Mouse (Mus musculus) CH12.LX (cell line): Measurements from ENCODE around the gene Dixdc1. TPM values are rescaled to one million over a fixed set of nuclear protein-coding genes. Genes with fewer than 3 reads are reported as not detected.
A peak's percentile ranks its signal among the peaks of the same experiment; 100 is the strongest.
"Not testable (repeated sequence)": the region's sequence is repeated elsewhere in the genome, so short reads cannot be mapped to it uniquely, and the experiment has no call there.

Source experiments
- DNase-seq: peaks from one replicate; pipeline ENCODE4 v3.0.0-alpha.2; 2013; ENCODE audit errors: extremely low read depth
- H3K27ac ChIP-seq: 2 replicates; pipeline ENCODE4 v1.5.1; 2012; ENCODE audit warnings: low read depth, mild to moderate bottlenecking, control low read depth, moderate library complexity; ENCODE audit not compliant: insufficient read depth
- H3K27me3 ChIP-seq: replicated peaks from 2 replicates; pipeline ENCODE3; 2012; ENCODE audit warnings: inconsistent platforms
- H3K36me3 ChIP-seq, 2 experiments: replicated peaks in 1 of 2; 2 replicates each; pipeline versions ENCODE3 to v1.6.1; 2012; ENCODE audit warnings: inconsistent platforms in 1 of 2, low read length in 1 of 2, mild to moderate bottlenecking in 1 of 2, mixed read lengths in 1 of 2, moderate library complexity in 1 of 2; ENCODE audit not compliant: control insufficient read depth in 1 of 2, insufficient read depth in 1 of 2
- H3K4me1 ChIP-seq, 2 experiments: 2 replicates each; pipeline ENCODE4 v1.6.1; 2012; ENCODE audit warnings: inconsistent platforms in 1 of 2, moderate library complexity in 1 of 2; ENCODE audit not compliant: insufficient read depth in 2 of 2, control insufficient read depth in 1 of 2
- H3K4me2 ChIP-seq: 2 replicates; pipeline ENCODE4 v1.6.1; 2012; ENCODE audit warnings: low read depth, mild to moderate bottlenecking, control low read depth; ENCODE audit not compliant: poor library complexity, insufficient read depth, severe bottlenecking
- H3K4me3 ChIP-seq, 3 experiments: fragments of 150-350 bp in 1 of 3; sonication (generic) in 1 of 3; replicated peaks in 1 of 3; 2 replicates each; pipeline versions ENCODE3 to v1.5.1; 2011 to 2012; ENCODE audit warnings: low read depth in 2 of 3, low read length in 2 of 3, mild to moderate bottlenecking in 2 of 3, moderate library complexity in 2 of 3, control low read depth in 1 of 3, improper control_type of control experiment in 1 of 3, inconsistent platforms in 1 of 3, mixed read lengths in 1 of 3; ENCODE audit not compliant: poor library complexity in 1 of 3
- H3K79me2 ChIP-seq: replicated peaks from 2 replicates; pipeline ENCODE4 v1.6.1; 2012; ENCODE audit warnings: mild to moderate bottlenecking, moderate library complexity; ENCODE audit not compliant: control insufficient read depth, poor library complexity, insufficient read depth, severe bottlenecking; ENCODE audit errors: extremely low read depth
- H3K9ac ChIP-seq: 2 replicates; pipeline ENCODE4 v1.6.1; 2012; ENCODE audit warnings: low read depth, mild to moderate bottlenecking, control low read depth, moderate library complexity; ENCODE audit not compliant: insufficient read depth
- H3K9me3 ChIP-seq: replicated peaks from 2 replicates; pipeline ENCODE3; 2012; ENCODE audit warnings: low read length, inconsistent platforms, mixed read lengths
- GABPA ChIP-seq: IDR thresholded peaks from 2 replicates; pipeline ENCODE4 v1.6.1; 2012; ENCODE audit warnings: low read depth, low read length, improper control_type of control experiment, inconsistent platforms; ENCODE audit not compliant: insufficient replicate concordance
- JUND ChIP-seq: conservative IDR thresholded peaks from 2 replicates; pipeline ENCODE4 v1.6.1; 2011; ENCODE audit warnings: low read depth, low read length, improper control_type of control experiment
- KAT2A ChIP-seq: IDR thresholded peaks from 2 replicates; pipeline ENCODE4 v1.6.1; 2012; ENCODE audit warnings: low read length, improper control_type of control experiment, inconsistent platforms; ENCODE audit not compliant: insufficient replicate concordance
- MAFK ChIP-seq: IDR thresholded peaks from 2 replicates; pipeline ENCODE4 v1.6.1; 2011; ENCODE audit warnings: low read length, improper control_type of control experiment; ENCODE audit not compliant: insufficient replicate concordance
- MXI1 ChIP-seq: IDR thresholded peaks from 2 replicates; pipeline ENCODE4 v1.6.1; 2011; ENCODE audit warnings: mild to moderate bottlenecking, low read depth, low read length, improper control_type of control experiment
- POLR2AphosphoS2 ChIP-seq: IDR thresholded peaks from 2 replicates; pipeline ENCODE4 v1.6.1; 2011; ENCODE audit warnings: low read depth, low read length, improper control_type of control experiment
- TBP ChIP-seq: conservative IDR thresholded peaks from 2 replicates; pipeline ENCODE4 v1.6.1; 2011; ENCODE audit warnings: low read depth, low read length, improper control_type of control experiment
- USF2 ChIP-seq: conservative IDR thresholded peaks from 2 replicates; pipeline ENCODE4 v1.6.1; 2011; ENCODE audit warnings: low read depth, low read length, improper control_type of control experiment
- ZC3H11A ChIP-seq: IDR thresholded peaks from 2 replicates; pipeline ENCODE4 v1.6.1; 2012; ENCODE audit warnings: low read depth, mild to moderate bottlenecking, inconsistent platforms, low read length, improper control_type of control experiment
- dilution Hi-C: fragments of 300-500 bp; cut with MboI; formaldehyde crosslinking; loops from 2 replicates; pipeline ENCODE4 v1.14.3; 2020; ENCODE audit warnings: low sequenced_read_pairs; ENCODE audit not compliant: extremely low pct_unique_long_range_greater_than_20kb, extremely low pct_ligation_motif_present
- in situ Hi-C: fragments of 300-500 bp; cut with MboI; formaldehyde crosslinking; loops from 3 replicates; pipeline ENCODE4 v1.14.3; 2019; ENCODE audit warnings: low sequenced_read_pairs, low pct_ligation_motif_present, low pct_unique_long_range_greater_than_20kb, mixed read lengths
- polyA plus RNA-seq: library from polyadenylated mRNA; unstranded; fragments of >175 nt; gene quantifications from 2 replicates; pipeline ENCODE4 v1.2.1, GENCODE M21; 2012; ENCODE audit warnings: low read depth; ENCODE audit not compliant: insufficient read length
- total RNA-seq, 2 experiments: library from RNA; depleted of rRNA; stranded (reverse); fragments of 300-350 nt in 1 of 2; fragments of >200 nt in 1 of 2; gene quantifications; 2 replicates each; pipeline ENCODE4 v1.2.3; 2012 to 2014

Gene Dixdc1
- total and polyA plus RNA-seq, 3 experiments: 0.13 to 0.23 (median 0.21) TPM

- dilution Hi-C loops: no loop called here
- H3K36me3 ChIP-seq: peaks cover 17 to 41% of the 10 kb centered on the region in 2 experiments
These were observed 107.2 kb downstream of the Dixdc1 start for GRCm38 (mm10) chr9:50632016-50632688.

DNA sequence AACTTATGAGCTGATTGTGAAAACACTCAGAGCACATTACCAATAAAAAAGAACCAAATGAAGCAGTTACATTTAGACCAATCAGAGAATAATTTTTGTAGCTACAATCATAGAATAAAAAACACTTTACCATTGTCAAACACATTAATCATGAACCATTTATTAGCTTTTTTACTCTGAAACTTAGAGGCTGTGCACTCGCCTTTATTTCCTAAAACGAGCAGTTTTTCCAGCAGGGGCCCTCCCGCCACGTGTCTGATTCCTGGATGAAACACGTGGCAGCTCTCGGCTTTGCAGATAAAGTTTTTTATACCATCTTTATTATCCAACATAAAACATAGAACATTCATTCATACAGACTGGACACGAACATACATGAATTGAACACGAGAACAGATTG is 108.4 kb downstream of the Dixdc1 start:
- dilution Hi-C loops: not testable (repeated sequence)

More at GRCm38 (mm10) chr9:50632016-50632688, 107.2 kb downstream of the Dixdc1 start:
- no peak for DNase-seq
- no peaks in the 10 kb centered on the region for H3K9me3 ChIP-seq
- H3K79me2 ChIP-seq: no peaks in the 10 kb centered on the region
- no peak overlapping the region for H3K27ac ChIP-seq
- no peaks in the 10 kb centered on the region for H3K4me1 ChIP-seq
- H3K27me3 ChIP-seq: no peaks in the 10 kb centered on the region
- H3K9ac ChIP-seq: no peak overlapping the region
- H3K4me3 ChIP-seq: no peak overlapping the region
- TF ChIP-seq GABPA: no peak
- no peak for TF ChIP-seq TBP
- no peak for TF ChIP-seq ZC3H11A
- no peak for TF ChIP-seq MAFK
- TF ChIP-seq KAT2A: no peak
- no peak for TF ChIP-seq USF2
- TF ChIP-seq MXI1: no peak
- no peak for TF ChIP-seq POLR2AphosphoS2
- H3K4me2 ChIP-seq: no peak overlapping the region
- in situ Hi-C loops: no loop called here

DNA sequence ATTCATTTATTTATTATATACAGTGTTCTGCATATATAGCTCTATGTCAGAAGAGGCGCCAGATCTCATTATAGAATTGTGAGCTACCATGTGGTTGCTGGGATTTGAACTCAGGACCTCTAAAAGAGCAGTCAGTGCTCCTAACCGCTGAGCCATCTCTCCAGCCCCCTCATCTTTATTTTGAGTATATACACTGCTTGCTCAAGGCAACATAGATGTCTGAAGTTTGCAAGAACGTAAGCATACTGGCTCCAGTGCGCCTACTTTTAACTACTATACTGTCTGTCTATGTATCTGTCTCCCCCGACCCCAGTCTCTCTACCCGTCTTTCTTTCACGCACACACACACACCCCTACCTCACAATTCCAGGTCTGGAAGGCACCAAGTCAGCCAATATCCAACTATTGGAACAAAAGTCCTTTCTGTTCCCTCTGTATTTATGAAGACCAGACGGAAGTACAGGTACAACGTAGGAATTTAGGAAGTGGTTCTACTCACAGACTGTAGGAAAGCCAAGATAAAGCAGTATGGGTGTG is 121.5 kb downstream of the Dixdc1 start:
- peaks cover 5 to 29% of the 10 kb centered on the region in 2 experiments; a peak in 2 of 4 replicates for H3K4me1 ChIP-seq
- peaks cover 34% of the 10 kb centered on the region for H3K79me2 ChIP-seq
- peak overlapping the region; percentile 62; the same call in 1 of the 2 replicates for H3K4me2 ChIP-seq
- DNase-seq: no peak
- in situ Hi-C loops (no loop called here), dilution Hi-C loops (no loop called here)
- no peak overlapping the region for H3K27ac ChIP-seq
- H3K36me3 ChIP-seq: peaks cover 23 to 25% of the 10 kb centered on the region in 2 experiments
- H3K27me3 ChIP-seq: no peaks in the 10 kb centered on the region
- no peaks in the 10 kb centered on the region for H3K9me3 ChIP-seq
- no peak for TF ChIP-seq JUND
- 0 out of 2 replicates have a peak, but pooled peaks have one; percentile 37 for TF ChIP-seq TBP
- H3K4me3 ChIP-seq: peak overlapping the region in 2 of 3 experiments; percentile 71 to 96
- H3K9ac ChIP-seq: peak overlapping the region; percentile 86; the same call in 1 of the 2 replicates

More for the DNA sequence above, 108.4 kb downstream of the Dixdc1 start:
- H3K9me3 ChIP-seq, in situ Hi-C loops, H3K79me2 ChIP-seq, H3K4me2 ChIP-seq, H3K4me1 ChIP-seq, H3K4me3 ChIP-seq, DNase-seq, H3K9ac ChIP-seq, H3K27me3 ChIP-seq, H3K27ac ChIP-seq: not testable (repeated sequence)
- peaks cover 11 to 30% of the 10 kb centered on the region in 2 experiments for H3K36me3 ChIP-seq
